Mouse (Mus musculus): ENCODE measurements at regions not wholly inside any gene's neighbourhood (a gene's known extent, or its start where the extent isn't known, plus 50 kb on each side); places are given as distances from the start of the nearest gene placed in this dataset.
A peak's percentile ranks its signal among the peaks of the same experiment; 100 is the strongest.
"Not testable (repeated sequence)": the region's sequence is repeated elsewhere in the genome, so short reads cannot be mapped to it uniquely, and the experiment has no call there.

- ATAC-seq (replicated peaks; ENCODE audit: low FRiP score, poor library complexity, severe bottlenecking) = not testable (repeated sequence)
Observed at GRCm38 (mm10) chr12:21680026-21680425, 262.6 kb upstream of the Ywhaq start.

DNA sequence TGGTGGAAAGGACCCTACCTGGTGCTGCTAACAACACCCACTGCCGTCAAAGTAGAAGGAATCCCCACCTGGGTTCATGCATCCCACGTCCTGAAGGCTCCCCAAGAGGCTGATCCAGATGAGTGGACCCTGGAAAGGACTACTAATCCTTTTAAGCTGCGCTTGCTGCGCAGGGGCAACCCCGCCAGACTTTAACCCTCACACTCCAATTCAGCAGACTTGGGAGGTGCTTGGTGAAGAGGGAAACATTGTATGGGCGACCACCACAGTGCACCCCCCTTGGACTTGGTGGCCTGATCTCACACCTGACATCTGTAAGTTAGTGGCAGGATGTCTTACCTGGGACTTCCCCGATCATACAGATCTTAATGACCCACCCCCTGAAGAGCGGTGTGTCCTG lies 231.9 kb upstream of the Ywhaq start:
- not testable (repeated sequence) for ATAC-seq (replicated peaks; ENCODE audit: low FRiP score, poor library complexity, severe bottlenecking)

DNA sequence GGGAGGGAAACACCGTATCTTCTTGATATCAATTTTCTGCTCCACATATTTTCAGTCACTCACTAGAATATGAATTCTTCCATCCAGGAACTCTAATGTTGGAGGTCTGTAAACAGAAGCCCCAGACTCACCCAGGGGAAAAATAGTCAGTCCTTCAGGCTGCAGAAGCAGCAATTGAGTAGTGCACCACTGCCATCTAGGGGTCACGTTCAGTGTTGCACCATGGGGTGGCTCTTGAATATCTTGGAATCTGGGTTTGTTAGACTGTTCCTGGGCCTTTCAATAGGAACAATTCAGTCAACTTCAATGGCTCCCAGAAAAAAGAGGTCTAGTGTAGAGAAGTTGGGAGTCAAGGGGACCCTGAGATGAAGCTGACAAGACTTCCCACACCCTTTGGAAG lies 196.3 kb upstream of the Ywhaq start:
- not testable (repeated sequence) for ATAC-seq (replicated peaks; ENCODE audit: low FRiP score, poor library complexity, severe bottlenecking)

GRCm38 (mm10) chr12:21568415-21569040 lies 151.1 kb upstream of the Ywhaq start:
- ATAC-seq (replicated peaks; ENCODE audit: low FRiP score, poor library complexity, severe bottlenecking) = no peak

DNA sequence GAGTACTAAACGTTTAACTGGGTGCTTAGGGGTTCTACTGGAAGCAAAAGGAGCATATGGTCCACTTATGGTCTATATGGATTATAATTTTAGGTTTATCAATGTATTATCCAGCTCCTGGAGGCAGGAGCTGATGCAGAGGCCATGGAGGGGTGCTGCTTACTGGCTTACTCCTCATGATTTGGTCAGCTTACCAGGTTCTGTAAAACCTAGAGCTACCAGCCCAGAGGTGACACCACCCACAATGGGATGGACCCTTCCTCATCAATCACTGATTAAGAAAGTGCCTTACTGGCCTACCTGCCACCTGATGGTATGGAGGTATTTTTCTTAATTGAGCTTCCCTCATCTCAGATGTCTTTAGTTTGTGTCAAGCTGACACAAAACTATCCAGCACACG lies 126.5 kb upstream of the Ywhaq start:
- not testable (repeated sequence) for ATAC-seq (replicated peaks; ENCODE audit: low FRiP score, poor library complexity, severe bottlenecking)

DNA sequence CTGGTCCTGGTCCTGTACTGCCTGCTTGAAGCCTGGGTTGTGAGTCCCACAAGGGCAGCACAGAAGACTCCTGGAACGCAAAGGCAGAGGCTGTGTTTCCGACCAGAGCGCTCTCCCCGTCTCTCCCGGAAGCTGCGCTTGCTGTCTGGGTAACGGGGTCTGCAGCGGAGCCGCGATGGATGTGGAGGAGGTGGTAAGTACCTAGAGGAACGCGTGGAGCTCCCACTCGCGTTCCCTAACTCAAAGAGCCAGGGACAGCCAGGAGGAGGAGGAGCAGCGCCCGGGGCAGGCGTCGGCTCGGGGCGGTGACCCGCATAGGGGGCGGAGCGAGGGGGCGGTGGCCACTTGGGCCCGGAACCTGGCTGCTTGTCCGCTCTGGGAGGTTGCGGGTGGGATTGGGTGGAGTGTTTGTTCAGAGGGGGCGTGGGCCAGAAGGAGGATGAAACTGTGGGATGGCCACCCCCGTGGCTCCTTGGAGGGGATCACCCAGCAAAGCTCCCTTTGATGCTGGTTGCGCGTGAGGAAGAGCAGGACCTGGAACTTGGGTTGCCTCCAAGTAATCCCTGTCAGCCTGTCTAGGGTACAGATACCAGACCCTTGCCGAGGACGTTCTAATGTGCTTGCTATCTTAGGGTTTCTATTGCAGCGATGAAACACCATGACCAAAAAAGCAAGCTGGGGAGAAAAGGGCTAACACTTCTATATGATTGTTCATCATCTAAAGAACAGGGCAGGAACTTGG lies 125.9 kb upstream of the Ywhaq start:
- ATAC-seq (replicated peaks; ENCODE audit: low FRiP score, poor library complexity, severe bottlenecking) = peak; percentile 46

GRCm38 (mm10) chr12:21531766-21532165 lies 114.3 kb upstream of the Ywhaq start:
- no peak for ATAC-seq (replicated peaks; ENCODE audit: low FRiP score, poor library complexity, severe bottlenecking)

GRCm38 (mm10) chr12:21529367-21529766 lies 111.9 kb upstream of the Ywhaq start:
- not testable (repeated sequence) for ATAC-seq (replicated peaks; ENCODE audit: low FRiP score, poor library complexity, severe bottlenecking)

GRCm38 (mm10) chr12:21527336-21527735 lies 109.9 kb upstream of the Ywhaq start:
- not testable (repeated sequence) for ATAC-seq (replicated peaks; ENCODE audit: low FRiP score, poor library complexity, severe bottlenecking)

DNA sequence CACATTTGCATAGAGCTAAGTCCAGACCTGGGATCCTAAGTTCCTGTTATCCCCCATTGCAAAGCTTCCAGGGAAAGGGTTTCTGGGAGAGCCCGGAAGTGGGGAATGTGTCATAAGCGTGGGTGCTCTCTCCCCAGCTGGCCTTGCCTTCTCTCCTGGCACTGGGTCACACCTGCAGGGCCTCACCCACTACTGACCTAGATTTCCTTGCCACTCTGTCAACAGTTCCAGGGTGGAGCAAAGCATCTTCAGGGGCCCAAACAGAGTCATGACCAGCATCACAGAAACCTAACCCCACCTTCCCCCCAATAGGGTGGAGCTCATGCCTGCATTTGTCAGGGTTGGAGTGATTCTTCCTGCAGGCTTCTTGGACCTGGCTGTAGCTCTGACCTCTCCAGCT lies 109.5 kb upstream of the Ywhaq start:
- ATAC-seq (replicated peaks; ENCODE audit: low FRiP score, poor library complexity, severe bottlenecking) = not testable (repeated sequence)

- ATAC-seq (replicated peaks; ENCODE audit: low FRiP score, poor library complexity, severe bottlenecking) = 0 out of 2 replicates have a peak, but pooled peaks have one; percentile 52
Observed at GRCm38 (mm10) chr12:21525567-21525966, 108.1 kb upstream of the Ywhaq start.

- ATAC-seq (replicated peaks; ENCODE audit: low FRiP score, poor library complexity, severe bottlenecking) = no peak
Observed at GRCm38 (mm10) chr12:21522621-21523020, 105.2 kb upstream of the Ywhaq start.

DNA sequence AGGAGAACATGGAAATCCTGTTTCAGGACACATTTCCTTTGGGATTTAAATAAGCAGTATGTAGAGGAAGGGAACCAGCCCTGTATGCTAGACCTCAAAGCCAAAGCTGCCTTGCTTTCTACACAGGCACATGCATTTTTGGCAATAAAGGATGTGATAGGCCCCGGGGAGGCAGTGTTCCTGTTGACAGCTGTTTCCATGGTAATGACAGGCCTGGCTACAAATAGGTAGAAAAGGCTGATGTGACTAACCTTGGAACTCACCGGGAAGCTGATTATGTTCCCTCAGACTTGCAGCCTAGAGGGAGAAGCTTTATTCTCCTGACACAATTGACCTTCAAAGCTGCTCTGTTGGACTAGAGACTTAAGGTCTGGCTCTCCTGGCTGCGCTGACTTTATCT lies 101.6 kb upstream of the Ywhaq start:
- no peak for ATAC-seq (replicated peaks; ENCODE audit: low FRiP score, poor library complexity, severe bottlenecking)

DNA sequence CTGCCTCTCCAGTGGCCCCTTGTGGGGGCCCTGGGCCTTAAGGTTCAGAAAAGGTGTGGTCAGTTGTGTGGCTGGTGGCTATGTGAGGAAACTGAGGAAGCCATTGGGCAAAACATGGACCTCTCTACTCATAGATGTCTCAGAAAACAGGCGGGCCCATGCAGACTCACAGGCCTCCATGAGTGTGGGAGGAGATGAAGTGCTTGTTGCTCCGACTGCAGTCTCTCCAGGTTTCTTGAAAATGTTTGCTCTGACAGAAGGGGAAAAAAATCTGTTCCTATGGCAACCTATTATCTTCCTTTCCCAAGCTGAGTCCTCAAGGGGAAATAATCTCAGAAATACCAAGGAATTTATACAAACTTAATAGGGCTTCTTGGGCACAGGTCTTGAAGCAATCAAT lies 95.3 kb upstream of the Ywhaq start:
- ATAC-seq (replicated peaks; ENCODE audit: low FRiP score, poor library complexity, severe bottlenecking) = no peak

DNA sequence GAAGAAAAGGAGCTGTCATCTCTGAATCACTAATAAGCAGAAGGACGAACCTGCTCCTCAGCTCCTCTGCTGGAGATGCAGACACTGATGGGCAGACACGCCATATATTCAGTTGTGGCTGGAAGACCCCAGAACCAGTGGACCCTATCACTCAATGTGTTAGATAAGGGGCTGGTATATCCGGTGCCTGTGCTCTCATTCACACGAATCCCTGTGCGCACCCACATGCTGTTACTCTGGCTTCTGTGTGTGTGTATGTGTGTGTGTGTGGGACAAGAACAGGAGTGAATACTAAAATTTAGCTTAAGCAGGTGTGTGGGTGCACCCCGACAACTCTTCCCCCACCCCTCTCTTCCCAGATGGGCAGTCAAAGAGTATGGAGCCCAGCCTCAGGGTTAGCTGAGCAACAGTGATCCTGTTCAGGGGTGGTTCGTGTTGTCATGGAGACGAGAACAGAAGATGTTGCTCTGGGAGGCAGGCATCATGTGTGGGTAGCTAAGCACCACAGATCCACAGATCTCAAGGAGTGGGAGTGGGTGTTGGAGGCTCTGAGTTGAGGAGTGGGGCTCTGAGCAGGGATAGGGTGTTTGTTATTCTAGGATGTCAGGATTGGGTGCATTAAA lies 93.7 kb upstream of the Ywhaq start:
- ATAC-seq (replicated peaks; ENCODE audit: low FRiP score, poor library complexity, severe bottlenecking) = no peak

GRCm38 (mm10) chr12:21507080-21507479 lies 89.6 kb upstream of the Ywhaq start:
- no peak for ATAC-seq (replicated peaks; ENCODE audit: low FRiP score, poor library complexity, severe bottlenecking)

DNA sequence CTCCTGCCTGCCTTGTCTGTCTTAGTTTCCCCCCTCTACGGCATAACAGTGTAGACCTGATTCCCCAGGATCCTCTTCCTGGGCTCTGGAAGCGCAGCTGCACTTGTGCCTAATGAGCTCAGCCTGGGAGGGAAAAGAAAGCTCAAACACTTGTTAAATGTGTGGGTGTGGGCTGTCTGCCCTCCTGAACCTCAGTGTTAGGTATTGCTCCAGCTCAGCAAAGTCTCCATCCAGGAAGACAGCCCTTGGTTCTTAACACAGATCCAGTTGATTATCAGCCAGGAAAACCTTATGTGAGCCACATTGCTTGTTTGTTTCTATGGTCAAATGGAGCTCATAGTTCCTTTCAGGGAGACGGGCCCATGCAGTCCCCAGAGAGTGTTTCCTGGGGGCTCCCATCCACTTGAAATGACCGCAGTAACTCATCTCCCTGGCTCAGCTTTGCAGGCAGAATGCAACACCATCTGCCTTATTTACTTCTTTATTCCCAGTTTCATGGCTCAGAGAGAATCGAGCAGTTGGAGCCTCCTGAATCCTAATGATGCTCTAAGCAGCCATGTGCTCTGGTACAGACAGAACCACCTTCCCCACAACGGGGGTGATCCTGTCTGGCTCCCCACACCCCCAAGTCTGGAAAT lies 88.4 kb upstream of the Ywhaq start:
- ATAC-seq (replicated peaks; ENCODE audit: low FRiP score, poor library complexity, severe bottlenecking) = no peak

GRCm38 (mm10) chr12:21503250-21503649 lies 85.8 kb upstream of the Ywhaq start:
- no peak for ATAC-seq (replicated peaks; ENCODE audit: low FRiP score, poor library complexity, severe bottlenecking)

DNA sequence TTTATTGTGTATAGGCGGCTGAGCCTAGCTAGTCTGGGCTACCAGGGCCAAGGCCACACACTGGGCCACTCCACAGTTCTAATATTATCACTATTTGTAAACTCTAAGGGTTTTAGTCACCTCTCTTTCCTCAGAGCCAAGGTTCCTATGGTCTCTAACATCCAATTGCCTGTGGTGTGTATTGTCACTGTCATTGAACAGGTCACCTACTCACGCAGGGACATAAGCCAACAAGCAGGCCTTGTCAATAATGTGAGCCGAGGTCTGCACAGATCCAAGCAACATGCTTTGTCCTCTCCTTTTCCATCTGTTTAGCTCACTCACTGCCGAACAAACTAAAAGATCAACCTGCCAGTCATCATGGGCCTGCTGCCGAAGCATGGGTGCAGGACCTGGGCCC lies 79.5 kb upstream of the Ywhaq start:
- ATAC-seq (replicated peaks; ENCODE audit: low FRiP score, poor library complexity, severe bottlenecking) = no peak

GRCm38 (mm10) chr12:21495511-21495910 lies 78.1 kb upstream of the Ywhaq start:
- no peak for ATAC-seq (replicated peaks; ENCODE audit: low FRiP score, poor library complexity, severe bottlenecking)

- no peak for ATAC-seq (replicated peaks; ENCODE audit: low FRiP score, poor library complexity, severe bottlenecking)
Observed at GRCm38 (mm10) chr12:21493471-21493870, 76.0 kb upstream of the Ywhaq start.
